Mouse (Mus musculus) kidney, postnatal 0 days (tissue): Measurements from ENCODE around the gene Hivep3. TPM values are rescaled to one million over a fixed set of nuclear protein-coding genes. Genes with fewer than 3 reads are reported as not detected.

Experiments used
- ATAC-seq: fragments of 200-750 bp; cut with Nextera tagmentation; replicated peaks from 2 replicates; pipeline ENCODE4 v1.8.0; 2017; ENCODE audit warnings: low read depth, moderate number of reproducible peaks, moderate TSS enrichment, moderate library complexity; ENCODE audit not compliant: low FRiP score
- DNase-seq: peaks from one replicate; pipeline ENCODE4 v3.0.0-alpha.2; 2016; ENCODE audit warnings: low spot score
- H3K27ac ChIP-seq: fragments of 300-500 bp; sonication (generic); 2 replicates; pipeline ENCODE4 v1.5.1; 2014; ENCODE audit warnings: mild to moderate bottlenecking
- H3K27me3 ChIP-seq: fragments of 300-500 bp; sonication (generic); 2 replicates; pipeline ENCODE4 v1.6.1; 2014; ENCODE audit warnings: low read length, mixed read lengths; ENCODE audit not compliant: insufficient read depth
- H3K36me3 ChIP-seq: fragments of 300-500 bp; sonication (generic); 2 replicates; pipeline ENCODE4 v1.6.1; 2014; ENCODE audit warnings: low read length, mixed read lengths; ENCODE audit not compliant: insufficient read depth
- H3K4me1 ChIP-seq: fragments of 300-500 bp; sonication (generic); replicated peaks from 2 replicates; pipeline ENCODE4 v1.6.1; 2014; ENCODE audit warnings: antibody characterized with exemption, low read length, mixed read lengths; ENCODE audit not compliant: insufficient read depth
- H3K4me2 ChIP-seq: fragments of 300-500 bp; sonication (generic); 2 replicates; pipeline ENCODE4 v1.6.1; 2014; ENCODE audit warnings: mild to moderate bottlenecking, low read length, moderate library complexity, mixed read lengths
- H3K4me3 ChIP-seq: fragments of 300-500 bp; sonication (generic); replicated peaks from 2 replicates; pipeline ENCODE4 v1.5.1; 2014; ENCODE audit warnings: low read depth, low read length
- H3K9ac ChIP-seq: fragments of 300-500 bp; sonication (generic); 2 replicates; pipeline ENCODE4 v1.6.1; 2014; ENCODE audit warnings: low read depth, low read length
- H3K9me3 ChIP-seq: fragments of 300-500 bp; sonication (generic); replicated peaks from 2 replicates; pipeline ENCODE4 v1.6.1; 2016; ENCODE audit warnings: low read length, inconsistent platforms, mixed read lengths
- CTCF ChIP-seq: IDR thresholded peaks from 2 replicates; pipeline ENCODE4 v1.5.1; 2016; ENCODE audit warnings: antibody characterized with exemption, low read depth, mild to moderate bottlenecking, moderate library complexity
- WGBS: fragments of 180-500 bp; shearing (Covaris S2); extraction: QIAGEN DNeasy Blood & Tissue Kit; methylation state at CpG from one replicate; pipeline ENCODE4 v1.1.7; 2014; 5-methylcytosine and 5-hydroxymethylcytosine counted together
- polyA plus RNA-seq: library from polyadenylated mRNA; unstranded; fragments of >200 nt; fragmentation: Nextera tagmentation; extraction: Ambion mirVana; gene quantifications from 2 replicates; pipeline ENCODE4 v1.2.1, GENCODE M21; 2015

The Hivep3 gene
- polyA plus RNA-seq, 1 experiment from 2014 or later, result 8.3 TPM

DNA sequence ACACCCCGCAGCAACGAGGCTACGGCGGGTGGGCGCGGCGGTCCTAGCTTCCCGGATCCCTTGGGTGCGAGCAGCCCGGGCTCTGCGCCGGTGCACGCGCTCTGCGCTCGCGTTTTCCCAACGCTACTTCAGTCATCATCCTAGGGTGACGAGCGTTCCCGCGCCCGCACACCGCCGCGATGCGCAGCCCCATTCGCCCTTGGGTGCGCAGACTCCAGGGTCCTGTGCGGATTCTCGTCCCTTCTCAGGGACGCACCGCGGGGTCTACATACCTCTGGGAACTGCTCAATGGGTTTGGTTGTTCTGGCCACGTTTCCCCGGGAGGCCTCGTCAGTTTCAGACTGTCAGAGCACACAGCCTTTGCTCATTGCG, 299.4 kb downstream of the Hivep3 start:
- Histone ChIP-seq H3K27ac (no peak overlapping the region), H3K9ac (peak overlapping the region; percentile 47; the same call in 1 of the 2 replicates), H3K27me3 (peaks cover 17% of the 10 kb centered on the region), H3K9me3 (no peaks in the 10 kb centered on the region), H3K4me1 (peaks cover 4% of the 10 kb centered on the region), H3K36me3 (no peaks in the 10 kb centered on the region), H3K4me3 (peak overlapping the region; percentile 51), H3K4me2 (peak overlapping the region; percentile 97)
- no peak for ATAC-seq
- under 1% methylated on average over 27 of the region's 38 CpGs for WGBS
- no peak for DNase-seq
- TF ChIP-seq CTCF, result no peak

DNA sequence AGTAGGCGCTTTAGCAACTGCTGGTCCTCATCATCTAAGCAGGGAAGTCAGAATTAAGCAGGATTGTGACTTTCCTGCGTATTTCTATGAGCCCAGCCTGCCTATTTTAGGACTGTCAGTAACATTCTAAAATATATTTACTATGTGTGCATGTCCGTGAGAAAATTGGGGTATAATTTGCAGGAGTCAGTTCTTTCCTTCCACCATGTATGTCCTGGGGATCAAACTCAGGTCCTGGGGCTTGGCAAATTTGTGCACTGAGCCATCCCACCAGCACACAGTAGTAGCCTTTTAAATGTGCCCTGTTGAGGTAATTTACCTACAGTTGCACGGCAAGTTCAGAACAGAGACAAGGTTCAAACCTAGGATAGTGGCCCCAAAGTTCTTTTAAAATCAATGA, 302.7 kb downstream of the Hivep3 start:
- peaks cover 17% of the 10 kb centered on the region for H3K27me3 ChIP-seq
- no peak for TF ChIP-seq CTCF
- WGBS, result 89% methylated on average over 4 of the region's 4 CpGs

DNA sequence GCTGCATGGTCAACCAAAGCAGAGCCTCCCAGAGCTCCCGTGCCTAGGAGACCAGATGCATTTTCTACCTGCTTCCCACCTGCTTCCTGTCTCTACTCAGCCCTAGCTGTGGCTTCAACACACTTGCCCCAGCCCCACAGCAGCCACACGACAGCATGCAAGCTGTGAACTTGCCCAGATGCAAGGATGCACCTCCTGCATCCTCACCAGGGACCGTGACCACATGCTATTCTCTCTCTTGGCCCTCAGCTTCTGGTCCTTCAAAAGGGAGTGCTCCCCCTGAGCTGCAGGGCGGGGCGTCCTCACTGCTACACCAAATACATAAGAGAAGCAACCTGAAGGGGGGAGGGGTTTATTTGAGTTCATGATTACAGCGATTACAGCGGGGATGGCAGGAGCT, 303.4 kb downstream of the Hivep3 start:
- no peak overlapping the region for H3K9ac ChIP-seq
- no peaks in the 10 kb centered on the region for H3K9me3 ChIP-seq
- no peak overlapping the region for H3K4me2 ChIP-seq
- no peaks in the 10 kb centered on the region for H3K36me3 ChIP-seq
- peaks cover 4% of the 10 kb centered on the region for H3K4me1 ChIP-seq
- WGBS, result 39% methylated on average over 7 of the region's 7 CpGs
- H3K4me3 ChIP-seq, result no peak overlapping the region
- no peak overlapping the region for H3K27ac ChIP-seq
- no peak for DNase-seq
- ATAC-seq, result no peak
- H3K27me3 ChIP-seq, result peaks cover 17% of the 10 kb centered on the region
- TF ChIP-seq CTCF, result no peak

More for the DNA sequence above, 302.7 kb downstream of the Hivep3 start:
- no peak for DNase-seq
- no peak overlapping the region for H3K9ac ChIP-seq
- ATAC-seq, result no peak
- H3K36me3 ChIP-seq, result no peaks in the 10 kb centered on the region
- no peaks in the 10 kb centered on the region for H3K9me3 ChIP-seq
- H3K4me1 ChIP-seq, result peaks cover 4% of the 10 kb centered on the region
- no peak overlapping the region for H3K4me2 ChIP-seq
- no peak overlapping the region for H3K4me3 ChIP-seq
- H3K27ac ChIP-seq, result no peak overlapping the region

DNA sequence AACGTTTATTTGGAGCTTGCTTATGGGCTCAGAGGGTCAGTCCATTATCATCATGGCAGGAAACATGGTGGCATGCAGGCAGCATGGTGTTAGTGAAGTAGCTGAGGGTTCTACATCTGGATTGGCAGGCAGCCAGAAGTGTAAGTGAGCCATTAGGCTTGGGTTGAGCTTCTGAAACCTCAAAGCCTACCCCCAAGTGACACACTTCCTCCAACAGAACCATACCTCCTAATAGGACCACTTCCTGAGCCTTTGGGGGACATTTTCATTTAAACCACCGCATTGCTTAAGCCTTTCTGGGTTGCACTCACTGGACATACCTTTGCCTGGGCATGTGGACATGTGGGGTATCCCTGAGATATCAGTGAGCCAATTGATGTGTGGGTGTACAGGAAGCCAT, 307.9 kb downstream of the Hivep3 start:
- Histone ChIP-seq H3K4me3 (no peak overlapping the region), H3K4me1 (no peaks in the 10 kb centered on the region), H3K4me2 (no peak overlapping the region), H3K36me3 (no peaks in the 10 kb centered on the region), H3K9ac (no peak overlapping the region), H3K9me3 (no peaks in the 10 kb centered on the region), H3K27ac (no peak overlapping the region), H3K27me3 (no peaks in the 10 kb centered on the region)
- 87% methylated on average over 2 of the region's 2 CpGs for WGBS
- TF ChIP-seq CTCF, result no peak
- DNase-seq (no peak), ATAC-seq (no peak)

DNA sequence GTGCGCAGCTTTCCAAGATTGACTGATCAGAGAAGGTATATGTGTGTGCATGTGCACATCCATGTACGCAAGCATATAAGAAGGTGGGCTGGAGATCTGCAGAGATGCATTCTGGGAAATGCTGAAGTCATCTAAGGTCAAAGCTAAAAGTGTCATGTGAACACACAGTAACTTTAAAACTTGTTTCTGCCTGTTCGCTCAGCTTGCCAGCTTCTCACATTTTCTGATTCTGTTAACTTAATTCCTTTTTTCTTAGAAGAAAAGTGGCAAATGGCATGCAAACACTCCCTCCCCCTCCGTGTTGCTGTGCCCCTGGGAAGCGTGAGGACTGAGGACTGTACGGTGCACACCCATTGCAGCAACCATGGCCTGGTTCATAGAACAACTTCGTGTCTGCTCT, 308.9 kb downstream of the Hivep3 start:
- H3K36me3 ChIP-seq, result no peaks in the 10 kb centered on the region
- DNase-seq (no peak), ATAC-seq (no peak)
- WGBS, result 77% methylated on average over 7 of the region's 7 CpGs
- H3K27ac ChIP-seq, result no peak overlapping the region
- no peaks in the 10 kb centered on the region for H3K9me3 ChIP-seq
- H3K4me1 ChIP-seq, result no peaks in the 10 kb centered on the region
- no peak overlapping the region for H3K9ac ChIP-seq
- no peaks in the 10 kb centered on the region for H3K27me3 ChIP-seq
- no peak overlapping the region for H3K4me3 ChIP-seq
- TF ChIP-seq CTCF, result no peak
- no peak overlapping the region for H3K4me2 ChIP-seq

DNA sequence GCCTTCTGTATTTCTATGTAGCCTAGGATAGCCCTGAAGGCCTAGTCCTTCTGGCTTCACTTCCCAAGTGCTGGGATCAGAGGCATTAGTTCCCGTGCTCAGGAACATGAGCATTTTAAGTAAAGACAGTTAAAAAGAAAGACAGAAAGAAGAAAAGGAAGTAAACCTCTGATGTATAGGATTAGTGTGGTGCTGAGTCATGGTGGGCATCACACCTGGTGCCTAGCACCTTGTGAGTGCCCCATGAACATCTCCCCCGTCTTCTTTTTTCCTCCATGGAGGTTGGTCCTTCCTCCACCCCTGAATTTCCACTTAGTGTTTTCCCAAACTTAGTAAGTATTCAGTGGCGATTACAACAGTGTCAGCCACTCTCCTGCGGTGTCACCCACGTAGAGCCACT, 311.0 kb downstream of the Hivep3 start:
- 89% methylated on average over 5 of the region's 5 CpGs for WGBS

DNA sequence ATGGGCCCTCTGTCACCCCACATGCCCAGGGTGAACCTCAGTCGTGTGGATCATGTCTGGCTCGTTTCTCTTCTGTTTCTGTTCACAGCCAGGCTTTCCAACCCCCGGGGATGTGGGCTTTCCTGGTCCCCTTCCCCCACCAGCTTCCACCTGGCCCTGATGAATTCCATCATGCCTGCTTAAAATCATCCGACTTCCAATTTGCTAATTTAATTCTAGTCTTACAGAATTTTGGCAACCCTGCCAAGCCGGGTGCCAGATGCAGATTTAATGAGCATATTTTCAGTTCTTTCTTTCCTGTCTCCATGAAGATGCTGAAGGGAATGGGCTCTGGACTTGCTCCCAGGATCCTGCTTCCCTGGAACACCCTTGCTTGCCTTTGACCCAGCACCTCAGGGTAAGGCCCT, 311.6 kb downstream of the Hivep3 start:
- no peaks in the 10 kb centered on the region for H3K4me1 ChIP-seq
- WGBS, result 51% methylated on average over 5 of the region's 5 CpGs
- no peaks in the 10 kb centered on the region for H3K27me3 ChIP-seq
- no peaks in the 10 kb centered on the region for H3K36me3 ChIP-seq
- DNase-seq (no peak), ATAC-seq (no peak)
- no peak overlapping the region for H3K9ac ChIP-seq
- no peak overlapping the region for H3K27ac ChIP-seq
- no peak overlapping the region for H3K4me2 ChIP-seq
- H3K4me3 ChIP-seq, result no peak overlapping the region
- TF ChIP-seq CTCF, result no peak
- no peaks in the 10 kb centered on the region for H3K9me3 ChIP-seq

More for the DNA sequence above, 311.0 kb downstream of the Hivep3 start:
- Histone ChIP-seq H3K4me2 (no peak overlapping the region), H3K4me1 (no peaks in the 10 kb centered on the region), H3K9me3 (no peaks in the 10 kb centered on the region), H3K4me3 (no peak overlapping the region), H3K36me3 (no peaks in the 10 kb centered on the region), H3K27me3 (no peaks in the 10 kb centered on the region), H3K9ac (no peak overlapping the region), H3K27ac (no peak overlapping the region)
- no peak for TF ChIP-seq CTCF
- DNase-seq (no peak), ATAC-seq (no peak)
